In genomic region chr17:31637866-31638570, GRCm38 (mm10) we compare ENCODE assay signal across 9 mouse cellular contexts. TPM values are rescaled to one million over a fixed set of nuclear protein-coding genes. Genes with fewer than 3 reads are reported as not detected.
A peak's percentile ranks its signal among the peaks of the same experiment; 100 is the strongest.
DNase-seq lines count a peak whose midpoint lies in the region; ATAC-seq and TF ChIP-seq lines count a peak whose summit lies in the region.
"Had no signal": no experiment of that assay in that cellular context is flagged by ENCODE, and none has a peak within 500 bp of the region (broad histone marks: within the 10 kb centered on the region; RNA-seq: fewer than 3 reads in every experiment).

No protein-coding gene starts in this region.

- TF ChIP-seq POLR2A in MEL (IDR thresholded peaks at IDR 0.05; ENCODE audit: control insufficient read depth in 1 of 2, insufficient read depth in 1 of 2, low read depth in 1 of 2, low read length in 2 of 2, poor library complexity in 1 of 2) = no peak

- H3K4me3 ChIP-seq in MEL (ENCODE audit: control insufficient read depth in 1 of 2, insufficient read depth in 1 of 2, low read depth in 2 of 2, low read length in 2 of 2) = no peak overlapping the region
- H3K4me3 ChIP-seq in forebrain, embryonic 16.5 days (replicated peaks; ENCODE audit: low read length) = no peak overlapping the region
- no peak overlapping the region for H3K4me3 ChIP-seq in limb, embryonic 13.5 days

- no peak for TF ChIP-seq RAD21 in MEL (IDR thresholded peaks at IDR 0.05; ENCODE audit: low read depth, low read length)

- no peak overlapping the region for H3K4me2 ChIP-seq in forebrain, embryonic 16.5 days (ENCODE audit: low read length)
- peak overlapping the region; percentile 98 for H3K4me2 ChIP-seq in limb, embryonic 13.5 days (replicated peaks)

- H3K27me3 ChIP-seq in MEL (ENCODE audit: control insufficient read depth in 1 of 2, insufficient read depth in 2 of 2, low read length in 2 of 2) = no peaks in the 10 kb centered on the region
- H3K27me3 ChIP-seq in forebrain, embryonic 16.5 days (replicated peaks; ENCODE audit: control insufficient read depth, insufficient read depth, low read length) = peaks cover 4% of the 10 kb centered on the region; the same call in 1 of the 2 replicates
- peaks cover 25% of the 10 kb centered on the region for H3K27me3 ChIP-seq in limb, embryonic 13.5 days

- H3K36me3 ChIP-seq in MEL (ENCODE audit: control insufficient read depth in 1 of 2, insufficient read depth in 2 of 2, low read length in 2 of 2) = no peaks in the 10 kb centered on the region; a peak in 1 of 4 replicates
- H3K36me3 ChIP-seq in forebrain, embryonic 16.5 days (ENCODE audit: control insufficient read depth, insufficient read depth) = no peaks in the 10 kb centered on the region
- H3K36me3 ChIP-seq in limb, embryonic 13.5 days = no peaks in the 10 kb centered on the region
- H3K36me3 ChIP-seq: limb, embryonic 15.5 days had no signal

- 28% methylated on average over 9 of the region's 9 CpGs for WGBS in forebrain, embryonic 16.5 days
- 61% methylated on average over 9 of the region's 9 CpGs for WGBS in limb, embryonic 13.5 days

- H3K27ac ChIP-seq in MEL (ENCODE audit: control insufficient read depth, low read depth, low read length) = no peak overlapping the region
- H3K27ac ChIP-seq in forebrain, embryonic 16.5 days (ENCODE audit: low read length) = peak overlapping the region; percentile 61
- no peak overlapping the region for H3K27ac ChIP-seq in limb, embryonic 13.5 days

- H3K4me1 ChIP-seq in MEL (ENCODE audit: control insufficient read depth in 1 of 2, insufficient read depth in 2 of 2, low read length in 2 of 2) = peaks cover 2 to 18% of the 10 kb centered on the region in 2 experiments; a peak in 3 of 4 replicates
- peaks cover 24% of the 10 kb centered on the region for H3K4me1 ChIP-seq in forebrain, embryonic 16.5 days (replicated peaks; ENCODE audit: control insufficient read depth, insufficient read depth, low read length)
- peaks cover 16% of the 10 kb centered on the region for H3K4me1 ChIP-seq in limb, embryonic 13.5 days

- TF ChIP-seq EP300 in MEL (IDR thresholded peaks at IDR 0.05; ENCODE audit: low read depth in 1 of 2, low read length in 2 of 2) = no peak

- peak; percentile 48; the same call in 1 of the 2 replicates for ATAC-seq in forebrain, embryonic 16.5 days
- ATAC-seq in limb, embryonic 13.5 days (ENCODE audit: low FRiP score, low read depth) = no peak

- peak; percentile 53 to 68 for DNase-seq in cerebellum, postnatal 14 days
- DNase-seq in cerebellum, adult 11-12 months = no peak
- peak; percentile 43 for DNase-seq in MEL (ENCODE audit: low read depth, low spot score)
- peak; percentile 7 for DNase-seq in induced T-regulatory cell, adult 2 months (ENCODE audit: low read depth)
- peak; percentile 78 for DNase-seq in right cerebral cortex, postnatal 4 days
- DNase-seq in natural killer cell, adult 2 months (ENCODE audit: low spot score in 2 of 2) = no peak

- H3K9ac ChIP-seq in MEL (ENCODE audit: control insufficient read depth, low read depth, low read length, poor library complexity, severe bottlenecking) = no peak overlapping the region
- H3K9ac ChIP-seq in forebrain, embryonic 16.5 days (replicated peaks; ENCODE audit: low read depth, low read length) = no peak overlapping the region
- no peak overlapping the region for H3K9ac ChIP-seq in limb, embryonic 13.5 days

- H3K79me2 ChIP-seq in MEL (ENCODE audit: control insufficient read depth, insufficient read depth, low read length, poor library complexity) = no peaks in the 10 kb centered on the region

- TF ChIP-seq CTCF in MEL (IDR thresholded peaks at IDR 0.05 in 2 of 3, conservative IDR thresholded peaks at IDR 0.05 in 1 of 3; ENCODE audit: control insufficient read depth in 1 of 3, insufficient read depth in 1 of 3, low read depth in 2 of 3, low read length in 3 of 3, poor library complexity in 1 of 3, severe bottlenecking in 1 of 3) = no peak

- H3K9me3 ChIP-seq in MEL (replicated peaks; ENCODE audit: insufficient read depth, low read length) = no peaks in the 10 kb centered on the region
- H3K9me3 ChIP-seq in forebrain, embryonic 16.5 days (ENCODE audit: control insufficient read depth, low read length) = no peaks in the 10 kb centered on the region
- H3K9me3 ChIP-seq in limb, embryonic 13.5 days = no peaks in the 10 kb centered on the region
- H3K9me3 ChIP-seq: limb, embryonic 15.5 days had no signal

TF ChIP-seq in MEL, 35 proteins besides CTCF, POLR2A, EP300 and RAD21:
- TF ChIP-seq GATA1 (IDR thresholded peaks at IDR 0.05; ENCODE audit: low read depth, low read length) (no peak), ZKSCAN1 (IDR thresholded peaks at IDR 0.05; ENCODE audit: low read depth, low read length) (no peak), TAL1 (IDR thresholded peaks at IDR 0.05; ENCODE audit: low read length) (no peak), CHD2 (IDR thresholded peaks at IDR 0.05; ENCODE audit: low read length) (no peak), MAZ (IDR thresholded peaks at IDR 0.05; ENCODE audit: low read depth, low read length) (no peak), MAX (IDR thresholded peaks at IDR 0.05; ENCODE audit: low read length) (no peak), MAFK (IDR thresholded peaks at IDR 0.05; ENCODE audit: borderline replicate concordance, low read depth, low read length) (no peak), E2F4 (IDR thresholded peaks at IDR 0.05; ENCODE audit: borderline replicate concordance, low read depth, low read length) (no peak), CHD1 (IDR thresholded peaks at IDR 0.05; ENCODE audit: low read depth, low read length) (no peak), NELFE (IDR thresholded peaks at IDR 0.05; ENCODE audit: low read depth, low read length) (no peak), KAT2A (conservative IDR thresholded peaks at IDR 0.05; ENCODE audit: low read depth, low read length) (no peak), ETS1 (IDR thresholded peaks at IDR 0.05; ENCODE audit: low read depth, low read length) (no peak), GABPA (IDR thresholded peaks at IDR 0.05; ENCODE audit: low read depth, low read length) (no peak), TBP (IDR thresholded peaks at IDR 0.05; ENCODE audit: low read depth, low read length) (no peak)

RNA-seq across cellular contexts. Expression of gene Cbs, which starts 1.0 kb away (rescaled TPM):
- 11.2 and 13.7 TPM in 2 replicates for total RNA-seq in MEL (2012; rRNA removed)
- polyA plus RNA-seq in MEL (2012; ENCODE audit: insufficient read depth in 1 of 2, insufficient read length in 2 of 2, low read depth in 1 of 2, low replicate concordance in 2 of 2, missing spikeins in 1 of 2) = 10 to 100 TPM in 1 of 2 experiments, not detected in 1; 16.8 TPM
- polyA plus RNA-seq in forebrain, embryonic 16.5 days (2015; fragmentation: Nextera tagmentation; extraction: Ambion mirVana) = 8.7 and 12.9 TPM in 2 replicates
- polyA plus RNA-seq in limb, embryonic 13.5 days (2015; fragmentation: Nextera tagmentation; extraction: Ambion mirVana) = 3.0 and 3.9 TPM in 2 replicates

RNA-seq across cellular contexts. Expression of gene U2af1, which starts 20.7 kb away (rescaled TPM):
- total RNA-seq in MEL (2012; rRNA removed) = 211 and 214 TPM in 2 replicates
- polyA plus RNA-seq in MEL (2012; ENCODE audit: insufficient read depth in 1 of 2, insufficient read length in 2 of 2, low read depth in 1 of 2, low replicate concordance in 2 of 2, missing spikeins in 1 of 2) = 100 to 1,000 TPM; 498 to 928 TPM
- 266 and 267 TPM in 2 replicates for polyA plus RNA-seq in forebrain, embryonic 16.5 days (2015; fragmentation: Nextera tagmentation; extraction: Ambion mirVana)
- polyA plus RNA-seq in limb, embryonic 13.5 days (2015; fragmentation: Nextera tagmentation; extraction: Ambion mirVana) = 354 and 373 TPM in 2 replicates

RNA-seq across cellular contexts. Expression of gene Cryaa, which starts 39.6 kb away (rescaled TPM):
- total RNA-seq in MEL (2012; rRNA removed) = not detected in 2 replicates
- not detected for polyA plus RNA-seq in MEL (2012; ENCODE audit: insufficient read depth in 1 of 2, insufficient read length in 2 of 2, low read depth in 1 of 2, low replicate concordance in 2 of 2, missing spikeins in 1 of 2)
- not detected in 2 replicates for polyA plus RNA-seq in forebrain, embryonic 16.5 days (2015; fragmentation: Nextera tagmentation; extraction: Ambion mirVana)
- polyA plus RNA-seq in limb, embryonic 13.5 days (2015; fragmentation: Nextera tagmentation; extraction: Ambion mirVana) = not detected in 2 replicates

Comparison
In these comparisons a context has a peak if more than half of its experiments do, and no peak if none do; other contexts are left out.
1. DNase-seq: peak in cerebellum, postnatal 14 days (2 of 2), MEL (single experiment), induced T-regulatory cell, adult 2 months (single experiment) and right cerebral cortex, postnatal 4 days (single experiment); none in cerebellum, adult 11-12 months (single experiment) and natural killer cell, adult 2 months (0 of 2).